Mouse (Mus musculus) heart, embryonic 14.5 days (tissue): ENCODE results near the gene B4galt7. TPM values are rescaled to one million over a fixed set of nuclear protein-coding genes. Genes with fewer than 3 reads are reported as not detected.

Source experiments
- ATAC-seq: fragments of 200-750 bp; cut with Nextera tagmentation; 2 replicates; pipeline ENCODE4 v1.8.0; 2017; ENCODE audit warnings: low read depth, moderate TSS enrichment; ENCODE audit not compliant: insufficient number of reproducible peaks, insufficient read depth, low FRiP score
- H3K27ac ChIP-seq, 2 experiments: fragments of 200-500 bp in 1 of 2; fragments of 300-500 bp in 1 of 2; sonication (generic) in 1 of 2; replicated peaks in 1 of 2; 2 replicates each; pipeline ENCODE4 v1.5.1; 2012 to 2014; ENCODE audit warnings: low read depth in 2 of 2, low read length in 2 of 2, control low read depth in 1 of 2, mild to moderate bottlenecking in 1 of 2, mixed read lengths in 1 of 2; ENCODE audit not compliant: control insufficient read depth in 1 of 2, insufficient read depth in 1 of 2
- H3K27me3 ChIP-seq: fragments of 300-500 bp; sonication (generic); 2 replicates; pipeline ENCODE4 v1.6.1; 2014; ENCODE audit warnings: mild to moderate bottlenecking, low read length, control low read depth; ENCODE audit not compliant: control insufficient read depth, insufficient read depth
- H3K36me3 ChIP-seq: fragments of 300-500 bp; sonication (generic); 2 replicates; pipeline ENCODE4 v1.6.1; 2014; ENCODE audit warnings: mild to moderate bottlenecking, control low read depth, low read length, mixed read lengths; ENCODE audit not compliant: control insufficient read depth, insufficient read depth
- H3K4me1 ChIP-seq, 2 experiments: fragments of 200-500 bp in 1 of 2; fragments of 300-500 bp in 1 of 2; sonication (generic) in 1 of 2; 2 replicates each; pipeline ENCODE4 v1.6.1; 2012 to 2014; ENCODE audit warnings: low read length in 2 of 2, control low read depth in 1 of 2, mixed read lengths in 1 of 2; ENCODE audit not compliant: control insufficient read depth in 2 of 2, insufficient read depth in 2 of 2
- H3K4me2 ChIP-seq: fragments of 300-500 bp; sonication (generic); 2 replicates; pipeline ENCODE4 v1.6.1; 2014; ENCODE audit warnings: mild to moderate bottlenecking, low read length
- H3K4me3 ChIP-seq, 2 experiments: fragments of 200-500 bp in 1 of 2; fragments of 300-500 bp in 1 of 2; sonication (generic) in 1 of 2; 2 replicates each; pipeline ENCODE4 v1.5.1; 2012 to 2014; ENCODE audit warnings: low read length in 2 of 2, mild to moderate bottlenecking in 2 of 2, control low read depth in 1 of 2, low read depth in 1 of 2, moderate library complexity in 1 of 2; ENCODE audit not compliant: control insufficient read depth in 1 of 2, insufficient read depth in 1 of 2
- H3K9ac ChIP-seq: fragments of 300-500 bp; sonication (generic); 2 replicates; pipeline ENCODE4 v1.6.1; 2014; ENCODE audit warnings: mild to moderate bottlenecking, low read length
- H3K9me3 ChIP-seq: fragments of 300-500 bp; sonication (generic); 2 replicates; pipeline ENCODE4 v1.6.1; 2016; ENCODE audit warnings: low read length, control low read depth; ENCODE audit not compliant: control insufficient read depth
- WGBS: fragments of 180-500 bp; shearing (Covaris S2); extraction: QIAGEN DNeasy Blood & Tissue Kit; methylation state at CpG from one replicate; pipeline ENCODE4 v1.1.7; 2014; 5-methylcytosine and 5-hydroxymethylcytosine counted together
- polyA plus RNA-seq: library from polyadenylated mRNA; unstranded; fragments of >200 nt; fragmentation: Nextera tagmentation; extraction: Ambion mirVana; gene quantifications from 2 replicates; pipeline ENCODE4 v1.2.1, GENCODE M21; 2014

Gene B4galt7
- polyA plus RNA-seq, 1 experiment from 2014 or later: 17.2 TPM

GRCm38 (mm10) chr13:55600657-55601056 lies 961 bp downstream of the B4galt7 start:
- H3K36me3 ChIP-seq: peaks cover 44% of the 10 kb centered on the region
- peak overlapping the region; percentile 82 to 84 for H3K4me3 ChIP-seq
- no peak overlapping the region for H3K27ac ChIP-seq
- peak overlapping the region; percentile 92 for H3K9ac ChIP-seq
- no peaks in the 10 kb centered on the region for H3K27me3 ChIP-seq
- peaks cover 0 to 10% of the 10 kb centered on the region in 2 experiments; a peak in 2 of 4 replicates for H3K4me1 ChIP-seq
- WGBS: 20% methylated on average over 9 of the region's 9 CpGs
- peak overlapping the region; percentile 79 for H3K4me2 ChIP-seq
- H3K9me3 ChIP-seq: no peaks in the 10 kb centered on the region
- ATAC-seq: no peak

GRCm38 (mm10) chr13:55601611-55602010 lies 1.9 kb downstream of the B4galt7 start:
- no peaks in the 10 kb centered on the region for H3K27me3 ChIP-seq
- H3K27ac ChIP-seq: no peak overlapping the region
- H3K36me3 ChIP-seq: peaks cover 40% of the 10 kb centered on the region
- 4% methylated on average over 3 of the region's 3 CpGs for WGBS
- H3K9ac ChIP-seq: no peak overlapping the region
- H3K9me3 ChIP-seq: no peaks in the 10 kb centered on the region
- peak overlapping the region in 1 of 2 experiments; percentile 84; a peak in 1 of 4 replicates for H3K4me3 ChIP-seq
- H3K4me2 ChIP-seq: no peak overlapping the region
- no peak for ATAC-seq
- peaks cover 0 to 10% of the 10 kb centered on the region in 2 experiments; a peak in 2 of 4 replicates for H3K4me1 ChIP-seq

- H3K27me3 ChIP-seq: no peaks in the 10 kb centered on the region
- H3K4me2 ChIP-seq: no peak overlapping the region
- no peaks in the 10 kb centered on the region for H3K9me3 ChIP-seq
- peaks cover 53% of the 10 kb centered on the region for H3K36me3 ChIP-seq
- WGBS: 96% methylated on average over 3 of the region's 3 CpGs
- H3K4me1 ChIP-seq: peaks cover 0 to 6% of the 10 kb centered on the region in 2 experiments; a peak in 2 of 4 replicates
- H3K4me3 ChIP-seq: no peak overlapping the region
- no peak for ATAC-seq
- no peak overlapping the region for H3K9ac ChIP-seq
- no peak overlapping the region for H3K27ac ChIP-seq
These were observed 4.9 kb downstream of the B4galt7 start for GRCm38 (mm10) chr13:55604606-55605005.

DNA sequence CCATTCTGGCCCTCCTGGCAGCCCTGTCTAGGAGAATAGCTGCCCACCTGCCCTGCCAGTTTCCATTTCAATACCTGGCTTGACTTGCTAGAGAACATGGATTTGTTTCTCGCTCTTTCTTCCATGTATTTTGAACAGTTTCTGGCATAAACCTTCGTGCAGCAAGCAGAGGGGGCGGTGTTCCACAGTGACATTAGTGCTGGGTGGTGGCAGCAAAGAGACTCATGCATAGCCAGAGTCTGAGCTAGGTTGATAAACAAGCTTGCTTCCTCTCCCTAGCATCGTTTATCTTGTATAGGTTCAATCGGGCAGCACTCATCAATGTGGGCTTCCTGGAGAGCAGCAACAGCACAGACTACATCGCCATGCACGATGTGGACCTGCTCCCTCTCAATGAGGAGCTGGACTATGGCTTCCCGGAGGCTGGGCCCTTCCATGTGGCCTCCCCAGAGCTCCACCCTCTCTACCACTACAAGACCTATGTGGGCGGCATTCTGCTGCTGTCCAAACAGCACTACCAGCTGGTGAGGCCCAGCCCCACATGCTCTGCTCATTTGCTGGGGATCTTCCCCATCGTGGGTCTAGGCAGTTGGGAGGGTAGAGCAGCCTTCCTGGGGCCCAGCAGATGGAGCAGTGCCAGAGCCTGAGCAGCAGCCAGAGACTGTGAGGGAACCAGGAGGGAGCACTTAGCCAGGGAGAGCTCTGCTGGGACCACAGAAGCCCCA lies 7.4 kb downstream of the B4galt7 start:
- peaks cover 60% of the 10 kb centered on the region for H3K36me3 ChIP-seq
- H3K4me2 ChIP-seq: no peak overlapping the region
- H3K9ac ChIP-seq: no peak overlapping the region
- ATAC-seq: no peak; the same call in 1 of the 2 replicates
- no peak overlapping the region for H3K27ac ChIP-seq
- H3K4me1 ChIP-seq: no peaks in the 10 kb centered on the region
- no peaks in the 10 kb centered on the region for H3K27me3 ChIP-seq
- no peak overlapping the region for H3K4me3 ChIP-seq
- 76% methylated on average over 10 of the region's 10 CpGs for WGBS
- H3K9me3 ChIP-seq: no peaks in the 10 kb centered on the region

DNA sequence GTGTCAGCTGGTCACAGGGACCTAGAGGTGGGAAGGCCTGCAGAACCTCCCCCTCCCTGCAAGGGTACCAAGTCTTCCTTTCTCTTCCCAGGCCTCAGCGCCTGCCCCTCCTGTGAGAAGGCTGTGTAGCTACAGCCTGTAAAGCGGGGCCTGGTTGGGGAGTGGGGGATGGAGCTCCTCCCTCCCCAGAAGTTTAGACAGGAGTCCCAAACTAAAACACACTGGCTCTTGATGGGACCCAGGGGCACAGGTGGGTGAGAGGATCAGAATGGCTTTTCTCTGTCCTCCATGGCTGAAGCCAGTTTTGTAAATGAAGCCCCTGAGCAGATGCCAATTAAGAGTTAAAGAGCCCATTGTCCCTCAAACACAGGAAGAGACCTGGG lies 7.9 kb downstream of the B4galt7 start:
- no peaks in the 10 kb centered on the region for H3K4me1 ChIP-seq
- 96% methylated on average over 2 of the region's 2 CpGs for WGBS
- H3K9ac ChIP-seq: no peak overlapping the region
- H3K9me3 ChIP-seq: no peaks in the 10 kb centered on the region
- ATAC-seq: no peak
- peaks cover 55% of the 10 kb centered on the region for H3K36me3 ChIP-seq
- no peak overlapping the region for H3K27ac ChIP-seq
- H3K4me3 ChIP-seq: no peak overlapping the region
- no peak overlapping the region for H3K4me2 ChIP-seq
- no peaks in the 10 kb centered on the region for H3K27me3 ChIP-seq

DNA sequence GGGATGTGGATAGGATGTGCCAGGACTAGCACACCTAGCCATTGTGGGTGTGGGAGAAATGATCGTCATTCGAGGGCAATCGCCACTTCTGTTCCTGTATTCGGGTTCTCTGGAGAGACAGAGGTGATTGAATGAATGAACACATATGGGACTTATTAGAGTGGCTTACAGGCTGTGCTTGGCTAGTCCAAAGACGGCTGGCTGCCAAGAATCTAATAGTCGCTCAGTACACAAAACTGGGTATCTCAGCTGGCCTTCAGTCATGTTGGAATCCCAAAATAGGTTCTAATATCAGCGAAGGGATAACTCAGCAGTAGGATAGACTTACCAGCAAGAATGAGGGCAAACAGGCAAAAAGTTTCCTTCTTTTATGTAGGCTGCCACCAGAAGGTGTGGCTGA lies 12.3 kb downstream of the B4galt7 start:
- Histone ChIP-seq H3K4me2 (no peak overlapping the region), H3K4me1 (no peaks in the 10 kb centered on the region), H3K27me3 (no peaks in the 10 kb centered on the region), H3K9me3 (no peaks in the 10 kb centered on the region), H3K36me3 (peaks cover 33% of the 10 kb centered on the region), H3K27ac (no peak overlapping the region), H3K9ac (no peak overlapping the region), H3K4me3 (no peak overlapping the region)
- WGBS: 84% methylated on average over 7 of the region's 7 CpGs
- no peak for ATAC-seq

DNA sequence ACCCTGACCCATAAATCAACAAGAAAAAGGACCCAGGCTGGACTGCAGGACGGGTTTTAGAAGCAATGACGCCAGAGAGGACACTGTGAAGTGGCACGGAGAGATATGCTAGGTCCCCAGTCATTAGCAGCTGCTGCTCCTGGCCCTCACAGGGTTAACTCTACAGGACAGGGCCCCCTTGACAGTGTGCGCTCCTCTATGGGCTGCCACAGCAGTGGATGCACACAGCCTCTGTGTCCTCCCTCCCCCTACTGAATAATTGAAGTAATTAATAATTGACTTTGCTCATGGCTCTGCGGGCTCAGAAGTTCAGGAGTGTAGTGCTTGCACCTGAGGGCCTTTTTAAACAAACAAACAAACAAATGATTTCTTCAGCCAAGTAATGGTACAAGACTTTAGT lies 13.8 kb downstream of the B4galt7 start:
- no peak for ATAC-seq
- Histone ChIP-seq H3K9me3 (no peaks in the 10 kb centered on the region), H3K27ac (no peak overlapping the region), H3K36me3 (peaks cover 19% of the 10 kb centered on the region), H3K9ac (no peak overlapping the region), H3K27me3 (no peaks in the 10 kb centered on the region), H3K4me2 (no peak overlapping the region), H3K4me1 (no peaks in the 10 kb centered on the region), H3K4me3 (no peak overlapping the region)
- WGBS: 37% methylated on average over 5 of the region's 5 CpGs

DNA sequence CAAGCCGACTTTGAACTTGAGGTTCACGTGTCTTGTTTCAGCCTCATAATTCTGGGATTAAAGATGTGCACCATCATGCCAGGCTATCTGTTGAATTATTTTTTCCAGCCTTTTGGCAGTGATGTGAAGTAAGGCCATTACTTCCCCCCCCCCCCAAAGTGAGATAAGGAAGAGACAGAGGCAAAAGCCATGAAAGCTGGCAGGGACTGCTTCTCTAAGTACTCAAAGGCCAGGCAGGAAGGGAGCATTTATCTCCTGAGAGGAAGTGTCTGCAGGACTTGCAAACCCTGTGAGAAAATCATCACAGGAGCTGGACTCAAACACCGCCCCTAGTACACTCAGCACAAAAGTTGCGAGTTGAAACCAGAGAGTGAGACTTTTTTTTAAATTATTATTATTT lies 19.6 kb downstream of the B4galt7 start:
- H3K9me3 ChIP-seq: no peaks in the 10 kb centered on the region
- no peak overlapping the region for H3K4me2 ChIP-seq
- no peak overlapping the region for H3K9ac ChIP-seq
- WGBS: 78% methylated on average over 4 of the region's 4 CpGs
- ATAC-seq: no peak
- H3K4me3 ChIP-seq: no peak overlapping the region
- H3K27me3 ChIP-seq: no peaks in the 10 kb centered on the region
- H3K27ac ChIP-seq: no peak overlapping the region
- H3K4me1 ChIP-seq: peaks cover 3 to 9% of the 10 kb centered on the region in 2 experiments; a peak in 3 of 4 replicates
- H3K36me3 ChIP-seq: no peaks in the 10 kb centered on the region
